Mouse (Mus musculus) stomach, postnatal 0 days (tissue): ENCODE measurements around the gene Ndufaf2. TPM values are rescaled to one million over a fixed set of nuclear protein-coding genes. Genes with fewer than 3 reads are reported as not detected.

Experiments used
- ATAC-seq: fragments of 200-750 bp; cut with Nextera tagmentation; 2 replicates; pipeline ENCODE4 v1.8.0; 2017; ENCODE audit not compliant: low FRiP score, low TSS enrichment
- DNase-seq: peaks from one replicate; pipeline ENCODE4 v3.0.0-alpha.2; 2016; ENCODE audit warnings: low spot score
- H3K27ac ChIP-seq: fragments of 300-500 bp; sonication (generic); replicated peaks from 2 replicates; pipeline ENCODE4 v1.5.1; 2014; ENCODE audit warnings: mild to moderate bottlenecking, control low read depth
- H3K27me3 ChIP-seq: fragments of 300-500 bp; sonication (generic); 2 replicates; pipeline ENCODE4 v1.6.1; 2014; ENCODE audit warnings: low read length; ENCODE audit not compliant: control insufficient read depth, insufficient read depth
- H3K36me3 ChIP-seq: fragments of 300-500 bp; sonication (generic); 2 replicates; pipeline ENCODE4 v1.6.1; 2014; ENCODE audit warnings: low read length, mixed read lengths; ENCODE audit not compliant: control insufficient read depth, insufficient read depth
- H3K4me1 ChIP-seq: fragments of 300-500 bp; sonication (generic); replicated peaks from 2 replicates; pipeline ENCODE4 v1.6.1; 2014; ENCODE audit warnings: antibody characterized with exemption; ENCODE audit not compliant: control insufficient read depth, insufficient read depth
- H3K4me2 ChIP-seq: fragments of 300-500 bp; sonication (generic); replicated peaks from 2 replicates; pipeline ENCODE4 v1.6.1; 2014; ENCODE audit warnings: low read depth, mild to moderate bottlenecking, control low read depth, moderate library complexity
- H3K4me3 ChIP-seq: fragments of 300-500 bp; sonication (generic); 2 replicates; pipeline ENCODE4 v1.5.1; 2014; ENCODE audit warnings: low read depth, low read length, control low read depth
- H3K9ac ChIP-seq: fragments of 300-500 bp; sonication (generic); 2 replicates; pipeline ENCODE4 v1.6.1; 2014; ENCODE audit warnings: mild to moderate bottlenecking, low read length, control low read depth, mixed read lengths
- H3K9me3 ChIP-seq: fragments of 300-500 bp; sonication (generic); 2 replicates; pipeline ENCODE4 v1.6.1; 2016; ENCODE audit warnings: low read length; ENCODE audit not compliant: control insufficient read depth
- CTCF ChIP-seq: IDR thresholded peaks from 2 replicates; pipeline ENCODE4 v1.5.1; 2016; ENCODE audit warnings: antibody characterized with exemption, low read depth, mild to moderate bottlenecking, moderate library complexity
- EP300 ChIP-seq: optimal IDR thresholded peaks from 2 replicates; pipeline ENCODE3; 2016; ENCODE audit warnings: antibody characterized with exemption
- WGBS: fragments of 180-500 bp; shearing (Covaris S2); extraction: QIAGEN DNeasy Blood & Tissue Kit; methylation state at CpG from one replicate; pipeline ENCODE4 v1.1.7; 2014; 5-methylcytosine and 5-hydroxymethylcytosine counted together
- polyA plus RNA-seq: library from polyadenylated mRNA; unstranded; fragments of >200 nt; fragmentation: Nextera tagmentation; extraction: Ambion mirVana; gene quantifications from 2 replicates; pipeline ENCODE4 v1.2.1, GENCODE M21; 2015

The Ndufaf2 gene
- polyA plus RNA-seq, 1 experiment from 2014 or later, result 44.9 TPM

DNA sequence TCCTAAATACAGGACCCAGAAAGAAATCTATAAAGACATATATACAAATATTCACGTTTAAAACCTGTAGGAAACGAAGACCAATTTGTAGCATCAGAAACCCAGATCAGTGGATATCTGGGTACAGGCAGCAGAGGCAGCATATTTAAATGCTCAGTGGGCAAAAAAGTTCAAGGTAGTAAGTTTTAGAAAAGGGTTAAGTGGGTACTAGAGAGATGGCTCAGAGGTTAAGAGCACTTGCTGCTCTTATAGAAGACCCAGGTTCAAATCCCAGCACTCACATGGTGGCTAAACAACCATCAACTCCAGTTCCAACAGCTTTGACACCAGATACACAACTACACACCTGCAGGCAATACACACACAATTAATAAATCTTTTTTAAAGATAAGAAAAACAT is 1.3 kb downstream of the Ndufaf2 start:
- Histone ChIP-seq H3K36me3 (no peaks in the 10 kb centered on the region; the same call in 1 of the 2 replicates), H3K27ac (no peak overlapping the region), H3K4me3 (no peak overlapping the region), H3K4me1 (no peaks in the 10 kb centered on the region), H3K4me2 (no peak overlapping the region), H3K27me3 (no peaks in the 10 kb centered on the region), H3K9me3 (no peaks in the 10 kb centered on the region), H3K9ac (no peak overlapping the region)
- ATAC-seq (no peak), DNase-seq (no peak)
- TF ChIP-seq CTCF (no peak), EP300 (no peak)
- 76% methylated on average over 2 of the region's 2 CpGs for WGBS

GRCm38 (mm10) chr13:108152650-108153372 is 5.6 kb downstream of the Ndufaf2 start:
- peak; percentile 54 for DNase-seq
- Histone ChIP-seq H3K9ac (no peak overlapping the region), H3K9me3 (no peaks in the 10 kb centered on the region), H3K4me2 (no peak overlapping the region), H3K4me3 (no peak overlapping the region), H3K27me3 (no peaks in the 10 kb centered on the region), H3K36me3 (no peaks in the 10 kb centered on the region), H3K4me1 (no peaks in the 10 kb centered on the region), H3K27ac (no peak overlapping the region)
- TF ChIP-seq CTCF (peak; percentile 81), EP300 (no peak)
- ATAC-seq, result no peak
- WGBS, result 58% methylated on average over 8 of the region's 8 CpGs

GRCm38 (mm10) chr13:108151782-108152181 is 6.6 kb downstream of the Ndufaf2 start:
- TF ChIP-seq CTCF (peak; percentile 89), EP300 (no peak)
- Histone ChIP-seq H3K4me2 (no peak overlapping the region), H3K27me3 (no peaks in the 10 kb centered on the region), H3K9me3 (no peaks in the 10 kb centered on the region), H3K4me1 (no peaks in the 10 kb centered on the region), H3K9ac (no peak overlapping the region), H3K36me3 (no peaks in the 10 kb centered on the region), H3K4me3 (no peak overlapping the region), H3K27ac (no peak overlapping the region)
- ATAC-seq, result no peak
- no peak for DNase-seq

DNA sequence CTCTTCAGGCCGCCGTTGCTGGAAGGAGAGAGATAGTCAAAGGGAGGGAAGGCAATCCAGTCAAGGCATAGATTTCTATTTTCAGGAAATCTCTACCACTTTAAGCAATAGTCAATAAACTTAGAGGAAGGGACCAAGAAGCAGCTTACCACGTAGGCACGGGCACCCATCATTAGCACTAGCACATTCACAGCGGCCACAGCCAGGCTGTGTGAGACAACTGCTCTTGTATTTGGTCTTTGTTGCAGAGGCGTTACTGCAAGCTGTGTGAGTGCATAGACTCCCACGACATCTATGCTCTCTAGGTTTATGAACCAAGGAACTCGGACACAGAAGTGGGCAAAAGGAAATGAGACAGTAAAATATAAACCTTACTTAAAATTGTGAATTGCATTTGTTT is 14.3 kb downstream of the Ndufaf2 start:
- Histone ChIP-seq H3K4me2 (no peak overlapping the region), H3K9me3 (no peaks in the 10 kb centered on the region), H3K27me3 (no peaks in the 10 kb centered on the region), H3K4me3 (no peak overlapping the region), H3K36me3 (no peaks in the 10 kb centered on the region), H3K9ac (no peak overlapping the region), H3K27ac (no peak overlapping the region), H3K4me1 (no peaks in the 10 kb centered on the region)
- TF ChIP-seq CTCF, result no peak
- no peak for TF ChIP-seq EP300
- WGBS, result 91% methylated on average over 8 of the region's 8 CpGs
- ATAC-seq (no peak), DNase-seq (no peak)

DNA sequence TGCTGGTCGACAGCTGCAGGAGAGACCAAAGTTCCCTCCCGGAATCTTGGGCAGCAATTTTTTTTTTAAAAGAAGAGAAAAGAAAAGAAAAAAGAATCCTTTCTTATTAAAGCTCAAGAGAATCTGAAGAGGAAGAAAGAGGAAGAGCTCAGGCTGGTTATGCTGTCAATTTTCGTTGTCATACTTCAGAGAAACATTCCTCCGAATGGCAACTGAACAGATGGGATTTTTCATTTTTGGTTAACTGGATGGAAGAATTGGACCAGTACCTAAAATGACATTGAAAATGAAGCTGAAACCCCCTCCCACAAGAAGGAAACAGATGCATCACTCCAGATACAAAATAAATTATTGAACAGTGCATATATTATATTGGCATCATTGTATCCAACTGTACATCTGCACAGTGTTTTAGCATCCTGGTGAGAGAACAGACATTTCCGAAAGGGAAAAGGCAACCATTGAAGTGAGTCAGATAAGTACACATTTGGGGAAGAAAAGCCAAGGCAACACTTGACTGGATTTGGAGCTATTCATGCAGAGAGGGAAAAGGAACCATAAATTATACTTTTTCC is 19.9 kb downstream of the Ndufaf2 start:
- no peaks in the 10 kb centered on the region for H3K27me3 ChIP-seq
- TF ChIP-seq EP300 (no peak), CTCF (no peak)
- no peaks in the 10 kb centered on the region for H3K36me3 ChIP-seq
- no peaks in the 10 kb centered on the region for H3K4me1 ChIP-seq
- H3K4me2 ChIP-seq, result no peak overlapping the region
- 73% methylated on average over 5 of the region's 5 CpGs for WGBS
- no peak for ATAC-seq
- no peak overlapping the region for H3K4me3 ChIP-seq
- DNase-seq, result no peak
- H3K27ac ChIP-seq, result no peak overlapping the region
- H3K9me3 ChIP-seq, result no peaks in the 10 kb centered on the region
- no peak overlapping the region for H3K9ac ChIP-seq

- Histone ChIP-seq H3K27ac (no peak overlapping the region), H3K4me1 (no peaks in the 10 kb centered on the region), H3K36me3 (no peaks in the 10 kb centered on the region), H3K9me3 (no peaks in the 10 kb centered on the region), H3K4me3 (no peak overlapping the region), H3K27me3 (no peaks in the 10 kb centered on the region), H3K4me2 (no peak overlapping the region), H3K9ac (no peak overlapping the region)
- no peak for DNase-seq
- ATAC-seq, result no peak
- no peak for TF ChIP-seq EP300
- no peak for TF ChIP-seq CTCF
- 71% methylated on average over 6 of the region's 6 CpGs for WGBS
Observed at GRCm38 (mm10) chr13:108135617-108136016, 22.8 kb downstream of the Ndufaf2 start.
